Mouse (Mus musculus) right cerebral cortex, adult 18-20 months (tissue): Measurements from ENCODE around the gene Odf2.

Experiments
- DNase-seq: peaks from one replicate; pipeline ENCODE4 v3.0.0; 2022; ENCODE audit warnings: mixed read lengths

Odf2 gene

GRCm38 (mm10) chr2:29889066-29889944 lies at the start of gene Odf2:
Gene Odf2 (plus strand): TSS chr2:29889221.
- DNase-seq: peak; percentile 99

- DNase-seq: no peak
Observed at GRCm38 (mm10) chr2:29839460-29839859, 49.6 kb upstream of the Odf2 start.

- DNase-seq: peak; percentile 50
Observed at GRCm38 (mm10) chr2:29843231-29844105, 45.6 kb upstream of the Odf2 start.

- DNase-seq: no peak
Observed at GRCm38 (mm10) chr2:29844115-29844514, 44.9 kb upstream of the Odf2 start.

- DNase-seq: no peak
Observed at GRCm38 (mm10) chr2:29844661-29845060, 44.4 kb upstream of the Odf2 start.

- no peak for DNase-seq
Observed at GRCm38 (mm10) chr2:29845636-29846035, 43.4 kb upstream of the Odf2 start.

GRCm38 (mm10) chr2:29846061-29846853 lies 42.8 kb upstream of the Odf2 start:
- peak; percentile 38 for DNase-seq

GRCm38 (mm10) chr2:29846911-29847310 lies 42.1 kb upstream of the Odf2 start:
- DNase-seq: no peak

- DNase-seq: no peak
Observed at GRCm38 (mm10) chr2:29849041-29849440, 40.0 kb upstream of the Odf2 start.

GRCm38 (mm10) chr2:29849841-29850480 lies 39.1 kb upstream of the Odf2 start:
- DNase-seq: no peak

GRCm38 (mm10) chr2:29852957-29853485 lies 36.0 kb upstream of the Odf2 start:
- no peak for DNase-seq

- DNase-seq: no peak
Observed at GRCm38 (mm10) chr2:29853736-29854135, 35.3 kb upstream of the Odf2 start.

- DNase-seq: no peak
Observed at GRCm38 (mm10) chr2:29855585-29856210, 33.3 kb upstream of the Odf2 start.

- peak; percentile 56 for DNase-seq
Observed at GRCm38 (mm10) chr2:29856451-29857260, 32.4 kb upstream of the Odf2 start.

GRCm38 (mm10) chr2:29857341-29857740 lies 31.7 kb upstream of the Odf2 start:
- no peak for DNase-seq

GRCm38 (mm10) chr2:29857967-29858366 lies 31.1 kb upstream of the Odf2 start:
- no peak for DNase-seq

- DNase-seq: no peak
Observed at GRCm38 (mm10) chr2:29858748-29859473, 30.1 kb upstream of the Odf2 start.

- no peak for DNase-seq
Observed at GRCm38 (mm10) chr2:29865125-29865524, 23.9 kb upstream of the Odf2 start.

- peak; percentile 85 for DNase-seq
Observed at GRCm38 (mm10) chr2:29868949-29869645, 19.9 kb upstream of the Odf2 start, which contains the start of gene Cercam. Gene Cercam (plus strand): TSS chr2:29869164.
